Mouse (Mus musculus): ENCODE results near the gene Flywch1.

DNA sequence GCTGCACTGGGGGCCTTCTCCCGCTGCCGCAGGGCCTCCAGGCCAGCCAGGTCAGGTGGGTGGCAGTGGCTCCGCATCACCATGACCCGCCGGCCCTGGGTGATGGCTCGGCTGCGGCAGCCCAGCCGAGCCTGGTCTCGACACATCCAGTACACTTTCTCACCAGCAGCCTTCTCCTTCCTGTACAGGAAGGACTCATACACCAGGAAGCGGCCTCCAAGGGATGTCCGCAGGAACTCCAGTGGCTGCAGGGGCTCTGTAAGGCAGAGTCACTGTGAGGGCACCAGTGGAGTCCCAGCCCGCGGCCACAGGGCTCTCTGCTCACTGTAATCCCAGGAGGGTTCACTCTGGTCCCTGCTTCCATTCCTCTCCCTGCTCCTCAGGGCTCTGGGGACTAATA is 15.7 kb downstream of the Flywch1 start:
- TF ChIP-seq POLR2A (IDR thresholded peaks at IDR 0.05; ENCODE audit: insufficient read depth, low read depth, low read length) (0 out of 2 replicates have a peak, but pooled peaks have one; percentile 20), CTCF (IDR thresholded peaks at IDR 0.05) (no peak)

Data from heart, adult 2 months (tissue).